Mouse (Mus musculus): ENCODE data around the gene Gfra4. TPM values are rescaled to one million over a fixed set of nuclear protein-coding genes. Genes with fewer than 3 reads are reported as not detected.
A peak's percentile ranks its signal among the peaks of the same experiment; 100 is the strongest.

Gene Gfra4
- polyA plus RNA-seq, 1 experiment from 2014 or later = 10.9 TPM

DNA sequence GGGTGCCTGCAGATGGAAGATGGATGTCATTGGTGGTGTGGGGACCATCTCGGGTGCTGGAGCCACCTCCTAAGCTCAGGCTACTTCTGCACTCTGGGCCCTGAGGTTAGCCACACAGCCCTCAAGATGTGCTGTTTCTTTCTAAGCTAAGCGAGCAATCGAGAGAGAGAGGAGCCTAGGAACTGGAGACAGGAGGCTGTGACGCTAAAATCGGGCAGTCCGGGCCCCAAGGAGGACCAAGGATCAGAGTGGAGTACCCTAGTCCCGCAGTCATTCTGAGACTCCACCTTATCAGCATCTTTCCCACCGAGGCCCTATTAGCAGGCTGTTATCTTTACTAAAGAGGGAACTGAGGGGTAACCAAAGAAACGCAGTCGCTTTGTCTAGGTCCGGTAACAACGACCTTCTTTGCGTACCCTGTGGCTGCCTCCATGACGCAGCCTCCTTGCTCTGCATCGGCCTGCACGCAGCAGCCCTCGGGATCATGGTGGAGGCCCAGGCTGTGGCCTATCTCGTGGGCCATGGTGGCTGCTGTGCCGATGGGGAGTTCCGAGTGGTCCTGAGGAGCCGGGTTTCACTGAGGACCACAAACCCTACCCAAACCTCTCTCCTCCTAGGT lies 11.9 kb upstream of the Gfra4 start:
- peak overlapping the region; percentile 24 for H3K9ac ChIP-seq (ENCODE audit: low read length)
- 10% methylated on average over 21 of the region's 21 CpGs for WGBS

DNA sequence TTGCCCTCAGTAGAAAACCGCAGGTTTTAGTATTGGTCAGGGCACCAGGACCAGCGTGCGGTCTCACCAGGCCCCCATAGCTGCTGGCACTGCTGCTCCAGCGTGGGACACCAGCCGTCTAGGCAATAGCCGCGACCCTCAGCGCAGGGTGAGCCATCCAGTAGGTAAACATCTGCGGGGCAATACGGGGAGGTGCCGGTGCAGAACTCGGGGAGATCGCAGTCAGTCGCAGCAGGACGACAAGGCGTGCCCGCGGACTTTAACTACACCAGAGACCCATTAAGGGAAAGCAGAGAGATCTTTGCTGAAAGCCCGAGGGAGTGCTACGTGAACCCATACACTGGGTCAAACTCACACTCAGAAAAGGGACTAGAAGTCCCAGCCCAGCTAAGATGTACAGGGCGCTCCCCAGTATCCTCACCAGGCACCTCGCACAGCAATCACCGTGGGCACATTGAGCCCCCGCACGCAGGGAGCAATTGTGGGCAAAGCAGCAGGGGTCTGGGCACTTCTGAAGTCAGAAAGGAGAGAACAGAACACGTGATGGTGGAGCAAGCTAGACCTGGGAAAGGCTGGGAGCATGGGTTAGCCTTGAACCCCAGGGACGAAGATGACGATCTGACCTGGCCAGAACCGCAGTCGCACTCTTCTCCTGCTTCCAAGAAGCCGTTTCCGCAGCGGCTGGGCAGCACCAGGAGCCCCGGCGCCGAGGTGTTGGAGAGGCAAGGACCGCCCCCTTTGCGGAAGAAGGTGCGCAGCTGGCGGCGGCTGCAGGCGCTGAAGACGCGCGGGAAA lies 11.2 kb upstream of the Gfra4 start:
- Histone ChIP-seq H3K9me3 (replicated peaks; ENCODE audit: control insufficient read depth, low read length) (no peaks in the 10 kb centered on the region), H3K27ac (ENCODE audit: low read length) (no peak overlapping the region), H3K36me3 (ENCODE audit: control insufficient read depth, insufficient read depth, low read length) (no peaks in the 10 kb centered on the region), H3K4me2 (ENCODE audit: low read depth, low read length) (peak overlapping the region; percentile 47), H3K4me3 (replicated peaks; ENCODE audit: low read length) (peak overlapping the region; percentile 36), H3K9ac (ENCODE audit: low read length) (peak overlapping the region; percentile 24; the same call in 1 of the 2 replicates), H3K4me1 (ENCODE audit: control insufficient read depth, insufficient read depth, low read length) (peaks cover 16% of the 10 kb centered on the region), H3K27me3 (ENCODE audit: control insufficient read depth, insufficient read depth, low read length) (peaks cover 36% of the 10 kb centered on the region)
- no peak for ATAC-seq (ENCODE audit: insufficient read depth, low FRiP score)
- 3% methylated on average over 45 of the region's 45 CpGs for WGBS

More for the DNA sequence above, 11.9 kb upstream of the Gfra4 start:
- Histone ChIP-seq H3K9me3 (replicated peaks; ENCODE audit: control insufficient read depth, low read length) (no peaks in the 10 kb centered on the region), H3K36me3 (ENCODE audit: control insufficient read depth, insufficient read depth, low read length) (no peaks in the 10 kb centered on the region), H3K4me3 (replicated peaks; ENCODE audit: low read length) (peak overlapping the region; percentile 36), H3K4me2 (ENCODE audit: low read depth, low read length) (peak overlapping the region; percentile 47), H3K27ac (ENCODE audit: low read length) (no peak overlapping the region), H3K27me3 (ENCODE audit: control insufficient read depth, insufficient read depth, low read length) (peaks cover 36% of the 10 kb centered on the region), H3K4me1 (ENCODE audit: control insufficient read depth, insufficient read depth, low read length) (peaks cover 22% of the 10 kb centered on the region)
- no peak for ATAC-seq (ENCODE audit: insufficient read depth, low FRiP score)

DNA sequence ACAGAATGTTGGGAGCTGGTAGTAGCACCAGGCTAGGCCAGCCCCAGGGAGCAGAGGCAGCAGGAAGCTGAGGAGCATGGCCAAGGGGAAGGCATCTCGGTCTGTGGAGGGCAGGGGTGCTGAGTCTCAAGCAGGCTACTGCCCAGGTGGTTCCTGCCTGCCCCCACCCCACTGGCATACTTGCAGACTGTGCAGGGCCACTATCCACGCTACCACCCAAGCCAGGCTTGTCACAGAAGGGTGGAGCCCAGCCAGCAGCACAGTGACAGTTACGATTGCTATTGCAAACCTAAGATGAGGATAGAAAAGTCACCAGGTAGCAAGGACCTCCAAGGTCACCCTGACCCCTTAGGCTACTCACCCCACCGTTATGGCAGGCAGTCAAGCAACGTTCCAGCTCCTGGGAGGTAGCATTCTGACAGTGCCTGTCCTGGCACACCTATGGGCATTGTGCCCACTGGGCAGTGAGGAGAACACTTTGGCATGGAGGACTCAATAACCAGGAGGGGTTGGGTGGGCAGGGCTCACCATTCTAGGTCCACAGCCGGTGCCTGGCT lies 10.1 kb upstream of the Gfra4 start:
- Histone ChIP-seq H3K4me1 (ENCODE audit: control insufficient read depth, insufficient read depth, low read length) (peaks cover 16% of the 10 kb centered on the region), H3K36me3 (ENCODE audit: control insufficient read depth, insufficient read depth, low read length) (no peaks in the 10 kb centered on the region), H3K4me3 (replicated peaks; ENCODE audit: low read length) (no peak overlapping the region), H3K27me3 (ENCODE audit: control insufficient read depth, insufficient read depth, low read length) (peaks cover 36% of the 10 kb centered on the region), H3K9me3 (replicated peaks; ENCODE audit: control insufficient read depth, low read length) (no peaks in the 10 kb centered on the region), H3K9ac (ENCODE audit: low read length) (no peak overlapping the region), H3K4me2 (ENCODE audit: low read depth, low read length) (no peak overlapping the region), H3K27ac (ENCODE audit: low read length) (no peak overlapping the region)
- ATAC-seq (ENCODE audit: insufficient read depth, low FRiP score) = no peak
- 76% methylated on average over 6 of the region's 6 CpGs for WGBS

DNA sequence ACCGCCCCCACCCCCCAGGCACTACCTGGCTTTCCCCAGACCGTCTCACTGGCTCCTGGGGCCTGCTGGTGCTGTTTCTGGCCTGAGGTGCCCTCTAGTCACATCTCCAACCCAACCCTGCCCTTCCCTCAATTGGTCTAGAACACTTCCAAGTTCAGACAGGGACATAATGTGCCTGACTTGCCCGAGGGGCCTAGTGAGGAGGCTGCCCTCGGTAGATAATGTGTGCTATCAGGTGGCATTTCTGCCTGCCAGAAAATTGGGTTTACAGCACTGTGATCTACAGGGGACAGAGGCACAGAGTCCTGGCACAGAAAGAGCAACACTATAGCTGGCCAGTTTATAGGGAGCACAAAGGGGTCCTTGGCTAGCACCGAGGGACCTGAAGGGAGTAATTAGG lies 9.2 kb upstream of the Gfra4 start:
- WGBS = 71% methylated on average over 5 of the region's 5 CpGs
- ATAC-seq (ENCODE audit: insufficient read depth, low FRiP score) = no peak
- H3K4me2 ChIP-seq (ENCODE audit: low read depth, low read length) = no peak overlapping the region
- H3K36me3 ChIP-seq (ENCODE audit: control insufficient read depth, insufficient read depth, low read length) = no peaks in the 10 kb centered on the region
- no peak overlapping the region for H3K9ac ChIP-seq (ENCODE audit: low read length)
- H3K27ac ChIP-seq (ENCODE audit: low read length) = no peak overlapping the region
- H3K4me3 ChIP-seq (replicated peaks; ENCODE audit: low read length) = no peak overlapping the region
- peaks cover 36% of the 10 kb centered on the region for H3K27me3 ChIP-seq (ENCODE audit: control insufficient read depth, insufficient read depth, low read length)
- peaks cover 16% of the 10 kb centered on the region for H3K4me1 ChIP-seq (ENCODE audit: control insufficient read depth, insufficient read depth, low read length)
- no peaks in the 10 kb centered on the region for H3K9me3 ChIP-seq (replicated peaks; ENCODE audit: control insufficient read depth, low read length)

DNA sequence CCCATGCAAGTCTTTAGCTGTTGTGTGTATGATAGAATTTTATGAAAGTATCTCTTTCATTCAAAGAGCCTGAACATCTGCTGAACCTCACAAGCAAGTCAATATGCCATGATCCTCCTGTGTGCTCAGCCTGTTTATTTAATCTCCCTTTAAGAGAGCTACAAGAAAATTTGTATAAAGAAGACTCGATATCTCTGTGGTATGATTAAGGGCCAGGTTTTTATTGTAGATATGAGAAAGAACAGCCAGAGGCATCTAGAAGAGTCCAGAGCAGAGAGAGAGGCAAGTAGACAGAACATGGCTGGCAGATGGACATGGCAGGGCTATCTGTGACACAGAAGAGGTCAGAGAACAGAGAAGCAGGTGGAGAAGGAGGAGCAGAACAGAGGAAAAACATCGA lies 3.1 kb upstream of the Gfra4 start:
- no peak overlapping the region for H3K27ac ChIP-seq (ENCODE audit: low read length)

DNA sequence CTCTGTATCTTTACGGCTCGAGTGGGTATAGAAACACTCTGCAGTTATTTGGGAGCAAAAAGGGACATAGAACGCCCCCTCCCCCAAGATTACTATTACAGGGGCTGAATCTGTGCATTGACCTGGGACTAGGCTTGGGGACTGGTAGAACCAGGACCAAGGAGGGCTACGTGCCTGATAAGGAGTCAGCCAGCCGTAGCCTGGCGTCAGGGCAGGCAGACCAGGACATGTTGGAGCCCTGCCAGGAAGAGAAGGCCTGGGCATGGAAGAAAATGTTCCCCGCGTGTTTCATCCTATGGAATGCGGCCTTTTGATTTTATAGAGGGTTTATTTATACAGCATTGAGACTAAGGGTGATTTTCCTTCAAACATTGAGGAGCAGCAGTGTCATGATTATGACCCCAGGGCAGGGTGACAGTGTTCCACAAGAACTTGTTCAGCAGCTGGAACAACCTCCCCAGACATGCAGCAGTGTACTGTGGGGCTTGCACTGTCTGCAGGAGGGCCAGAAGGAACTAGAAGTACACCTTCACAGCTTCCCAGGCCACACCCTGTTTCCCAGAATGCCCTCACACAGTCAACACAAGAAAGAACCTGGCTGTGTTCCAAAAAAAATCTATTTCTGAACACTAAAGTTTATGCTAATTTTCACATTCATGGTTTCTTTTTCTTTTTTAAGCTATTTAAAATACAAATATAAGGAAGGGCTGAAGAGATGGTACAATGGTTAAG lies 2.3 kb upstream of the Gfra4 start:
- Histone ChIP-seq H3K4me2 (ENCODE audit: low read depth, low read length) (peak overlapping the region; percentile 26), H3K27me3 (ENCODE audit: control insufficient read depth, insufficient read depth, low read length) (peaks cover 25% of the 10 kb centered on the region), H3K4me1 (ENCODE audit: control insufficient read depth, insufficient read depth, low read length) (peaks cover 16% of the 10 kb centered on the region), H3K9me3 (replicated peaks; ENCODE audit: control insufficient read depth, low read length) (no peaks in the 10 kb centered on the region), H3K9ac (ENCODE audit: low read length) (no peak overlapping the region), H3K36me3 (ENCODE audit: control insufficient read depth, insufficient read depth, low read length) (no peaks in the 10 kb centered on the region), H3K27ac (ENCODE audit: low read length) (peak overlapping the region; percentile 64), H3K4me3 (replicated peaks; ENCODE audit: low read length) (no peak overlapping the region)
- peak; percentile 79; the same call in 1 of the 2 replicates for ATAC-seq (ENCODE audit: insufficient read depth, low FRiP score)
- WGBS = 51% methylated on average over 9 of the region's 9 CpGs

More for the DNA sequence above, 3.1 kb upstream of the Gfra4 start:
- no peaks in the 10 kb centered on the region for H3K36me3 ChIP-seq (ENCODE audit: control insufficient read depth, insufficient read depth, low read length)
- H3K4me3 ChIP-seq (replicated peaks; ENCODE audit: low read length) = no peak overlapping the region
- no peak for ATAC-seq (ENCODE audit: insufficient read depth, low FRiP score)
- no peaks in the 10 kb centered on the region for H3K9me3 ChIP-seq (replicated peaks; ENCODE audit: control insufficient read depth, low read length)
- H3K4me2 ChIP-seq (ENCODE audit: low read depth, low read length) = no peak overlapping the region
- H3K9ac ChIP-seq (ENCODE audit: low read length) = no peak overlapping the region
- 65% methylated on average over 2 of the region's 2 CpGs for WGBS
- peaks cover 16% of the 10 kb centered on the region for H3K4me1 ChIP-seq (ENCODE audit: control insufficient read depth, insufficient read depth, low read length)
- H3K27me3 ChIP-seq (ENCODE audit: control insufficient read depth, insufficient read depth, low read length) = peaks cover 16% of the 10 kb centered on the region

DNA sequence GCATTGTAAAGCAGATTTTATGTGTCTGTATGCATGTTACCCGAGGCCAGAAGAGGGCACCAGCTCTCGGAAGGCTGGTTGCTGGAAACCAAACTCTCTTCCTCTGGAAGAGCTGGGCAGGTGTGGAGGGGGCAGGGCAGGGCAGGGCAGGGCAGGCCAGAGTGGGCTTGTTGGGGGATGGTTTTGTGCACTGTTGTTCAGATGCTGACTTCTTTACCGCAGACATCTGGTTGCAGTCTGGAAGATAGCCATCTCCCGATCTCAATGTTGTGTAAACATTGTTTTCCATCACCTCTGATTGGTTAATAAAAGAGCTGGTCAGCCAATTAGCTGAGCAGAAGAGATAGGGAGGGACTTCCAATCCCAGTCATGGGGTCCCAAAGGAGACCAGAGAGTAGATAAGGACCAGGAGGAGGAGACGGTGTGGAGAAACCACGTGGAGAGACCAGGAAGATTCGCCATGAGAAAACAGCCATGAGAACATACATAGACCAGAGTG lies 1.5 kb upstream of the Gfra4 start:
- Histone ChIP-seq H3K27ac (ENCODE audit: low read length) (no peak overlapping the region), H3K4me3 (replicated peaks; ENCODE audit: low read length) (0 out of 2 replicates have a peak overlapping the region, but pooled peaks have one; percentile 13), H3K9me3 (replicated peaks; ENCODE audit: control insufficient read depth, low read length) (no peaks in the 10 kb centered on the region), H3K9ac (ENCODE audit: low read length) (no peak overlapping the region), H3K4me1 (ENCODE audit: control insufficient read depth, insufficient read depth, low read length) (peaks cover 16% of the 10 kb centered on the region), H3K36me3 (ENCODE audit: control insufficient read depth, insufficient read depth, low read length) (no peaks in the 10 kb centered on the region), H3K27me3 (ENCODE audit: control insufficient read depth, insufficient read depth, low read length) (peaks cover 32% of the 10 kb centered on the region), H3K4me2 (ENCODE audit: low read depth, low read length) (peak overlapping the region; percentile 26)
- ATAC-seq (ENCODE audit: insufficient read depth, low FRiP score) = peak; percentile 29; the same call in 1 of the 2 replicates
- WGBS = 5% methylated on average over 7 of the region's 7 CpGs

DNA sequence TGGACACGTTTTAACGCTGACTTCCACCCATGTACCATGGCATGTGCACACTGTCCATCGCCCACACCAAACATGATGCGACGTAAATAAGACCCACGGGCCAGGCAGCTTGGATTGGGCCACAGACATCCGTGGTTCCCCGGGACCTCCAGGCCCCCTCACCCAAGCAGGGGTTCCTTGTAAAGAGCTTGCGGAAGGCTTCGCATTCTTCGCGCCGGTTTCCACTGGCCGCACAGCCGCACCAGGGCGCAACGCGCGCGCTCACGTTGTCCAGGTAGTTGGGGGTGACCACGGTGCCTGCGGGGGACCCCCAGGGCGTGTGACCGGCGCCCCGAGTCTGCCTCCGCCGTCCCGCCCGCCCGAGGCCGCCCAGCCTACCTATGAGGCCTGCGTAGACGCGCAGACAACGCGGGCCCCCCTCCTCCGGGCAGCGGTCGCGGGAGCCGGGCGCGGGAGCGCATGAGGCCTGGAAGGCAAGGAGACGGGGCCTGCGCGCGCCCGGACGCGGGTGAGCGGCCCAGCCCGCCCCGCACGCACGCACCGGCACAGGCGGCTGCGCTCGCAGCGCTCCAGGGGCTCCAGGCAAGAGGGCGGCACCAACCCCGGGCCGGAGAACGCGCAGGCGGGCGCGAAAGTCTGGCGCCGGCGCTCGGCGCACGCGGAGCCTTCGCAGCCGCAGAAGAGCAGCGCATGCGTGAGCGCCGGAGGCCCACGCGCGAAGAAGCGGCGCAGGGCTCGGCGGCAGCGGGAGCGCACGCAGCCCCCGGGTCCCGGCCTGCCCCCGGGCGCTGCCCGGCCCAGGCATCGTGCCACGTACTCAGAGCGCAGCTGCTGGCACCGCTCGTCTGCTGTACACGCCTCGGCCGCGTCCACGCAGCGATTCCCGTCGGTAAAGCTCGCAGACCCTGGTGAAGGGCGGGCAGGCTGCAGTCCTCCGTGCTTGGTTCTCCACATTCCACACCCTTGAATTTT lies 1.7 kb downstream of the Gfra4 start:
- H3K27ac ChIP-seq (ENCODE audit: low read length) = no peak overlapping the region
- H3K4me1 ChIP-seq (ENCODE audit: control insufficient read depth, insufficient read depth, low read length) = peaks cover 16% of the 10 kb centered on the region
- ATAC-seq (ENCODE audit: insufficient read depth, low FRiP score) = peak; percentile 42
- peak overlapping the region; percentile 97 for H3K4me2 ChIP-seq (ENCODE audit: low read depth, low read length)
- WGBS = 3% methylated on average over 112 of the region's 115 CpGs
- peaks cover 32% of the 10 kb centered on the region for H3K27me3 ChIP-seq (ENCODE audit: control insufficient read depth, insufficient read depth, low read length)
- H3K4me3 ChIP-seq (replicated peaks; ENCODE audit: low read length) = peak overlapping the region; percentile 57
- no peaks in the 10 kb centered on the region for H3K9me3 ChIP-seq (replicated peaks; ENCODE audit: control insufficient read depth, low read length)
- H3K9ac ChIP-seq (ENCODE audit: low read length) = peak overlapping the region; percentile 74
- H3K36me3 ChIP-seq (ENCODE audit: control insufficient read depth, insufficient read depth, low read length) = no peaks in the 10 kb centered on the region

Data from stomach, embryonic 16.5 days (tissue).